Mouse (Mus musculus) stomach, embryonic 14.5 days (tissue): ENCODE results near the gene Ehd4. TPM values are rescaled to one million over a fixed set of nuclear protein-coding genes. Genes with fewer than 3 reads are reported as not detected.
A peak's percentile ranks its signal among the peaks of the same experiment; 100 is the strongest.

Experiments
- ATAC-seq: fragments of 200-750 bp; cut with Nextera tagmentation; 2 replicates; pipeline ENCODE4 v1.8.0; 2017; ENCODE audit warnings: low read depth, moderate TSS enrichment; ENCODE audit not compliant: insufficient number of reproducible peaks, insufficient read depth, low FRiP score
- H3K27ac ChIP-seq: fragments of 300-500 bp; sonication (generic); 2 replicates; pipeline ENCODE4 v1.5.1; 2014; ENCODE audit warnings: mild to moderate bottlenecking, low read length, moderate library complexity, mixed read lengths
- H3K27me3 ChIP-seq: fragments of 300-500 bp; sonication (generic); 2 replicates; pipeline ENCODE4 v1.6.1; 2014; ENCODE audit warnings: low read length, control low read depth, mixed read lengths; ENCODE audit not compliant: control insufficient read depth, insufficient read depth
- H3K36me3 ChIP-seq: fragments of 300-500 bp; sonication (generic); 2 replicates; pipeline ENCODE4 v1.6.1; 2014; ENCODE audit warnings: mild to moderate bottlenecking, control low read depth, low read length, moderate library complexity, mixed read lengths; ENCODE audit not compliant: control insufficient read depth, insufficient read depth
- H3K4me1 ChIP-seq: fragments of 300-500 bp; sonication (generic); 2 replicates; pipeline ENCODE4 v1.6.1; 2014; ENCODE audit warnings: low read length, control low read depth, mixed read lengths; ENCODE audit not compliant: control insufficient read depth, insufficient read depth
- H3K4me2 ChIP-seq: fragments of 300-500 bp; sonication (generic); replicated peaks from 2 replicates; pipeline ENCODE4 v1.6.1; 2014; ENCODE audit warnings: low read depth, low read length, control low read depth
- H3K4me3 ChIP-seq: fragments of 300-500 bp; sonication (generic); 2 replicates; pipeline ENCODE4 v1.5.1; 2014; ENCODE audit warnings: low read depth, low read length, control low read depth
- H3K9ac ChIP-seq: fragments of 300-500 bp; sonication (generic); replicated peaks from 2 replicates; pipeline ENCODE4 v1.6.1; 2014; ENCODE audit warnings: low read depth, mild to moderate bottlenecking, control low read depth, low read length, moderate library complexity, mixed read lengths
- H3K9me3 ChIP-seq: fragments of 300-500 bp; sonication (generic); 2 replicates; pipeline ENCODE4 v1.6.1; 2016; ENCODE audit warnings: low read depth, low read length, control low read depth; ENCODE audit not compliant: control insufficient read depth
- WGBS: fragments of 180-500 bp; shearing (Covaris S2); extraction: QIAGEN DNeasy Blood & Tissue Kit; methylation state at CpG from one replicate; pipeline ENCODE4 v1.1.7; 2014; 5-methylcytosine and 5-hydroxymethylcytosine counted together
- polyA plus RNA-seq: library from polyadenylated mRNA; unstranded; fragments of >200 nt; fragmentation: Nextera tagmentation; extraction: Ambion mirVana; gene quantifications from 2 replicates; pipeline ENCODE4 v1.2.1, GENCODE M21; 2014

Gene Ehd4
- 32.8 and 34.0 TPM in 2 replicates for polyA plus RNA-seq

DNA sequence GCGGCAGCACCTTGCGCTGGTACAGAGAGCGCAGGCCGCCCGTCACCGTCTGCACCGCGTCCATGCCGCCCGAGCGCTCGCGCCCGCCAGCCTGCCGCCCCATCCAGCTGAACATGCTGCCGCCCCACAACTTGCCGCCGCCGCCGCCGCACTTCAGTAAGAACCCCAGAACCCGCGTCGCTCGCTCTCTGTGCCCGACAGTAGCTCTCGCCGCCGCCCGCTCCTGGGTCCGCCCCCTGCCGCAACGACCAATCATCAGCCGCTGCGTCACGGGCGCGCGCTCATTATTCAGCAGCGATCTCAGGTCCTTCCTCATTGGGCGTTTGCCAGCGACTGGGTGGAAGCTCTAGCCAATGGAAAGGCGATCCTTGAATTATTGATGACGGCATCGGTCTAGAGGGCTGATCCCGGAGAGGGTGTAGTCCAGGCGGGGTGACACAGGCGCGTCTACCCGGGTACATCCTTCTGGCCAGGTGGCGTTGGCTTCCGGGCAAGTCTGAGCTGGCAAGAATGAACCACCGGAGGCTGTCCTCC lies at the start of gene Ehd4:
Gene Ehd4, minus strand, starts transcription at position 246 of the 534 bp plus-strand sequence.
- Histone ChIP-seq H3K36me3 (no peaks in the 10 kb centered on the region), H3K9me3 (no peaks in the 10 kb centered on the region), H3K27ac (peak within 1 kb of the TSS; percentile 39; the same call in 1 of the 2 replicates), H3K4me2 (peak within 1 kb of the TSS; percentile 100), H3K9ac (peak within 1 kb of the TSS; percentile 58), H3K27me3 (no peaks in the 10 kb centered on the region), H3K4me3 (peak within 1 kb of the TSS; percentile 75), H3K4me1 (no peaks in the 10 kb centered on the region)
- peak; percentile 99 for ATAC-seq
- WGBS = under 1% methylated on average over 53 of the region's 53 CpGs

DNA sequence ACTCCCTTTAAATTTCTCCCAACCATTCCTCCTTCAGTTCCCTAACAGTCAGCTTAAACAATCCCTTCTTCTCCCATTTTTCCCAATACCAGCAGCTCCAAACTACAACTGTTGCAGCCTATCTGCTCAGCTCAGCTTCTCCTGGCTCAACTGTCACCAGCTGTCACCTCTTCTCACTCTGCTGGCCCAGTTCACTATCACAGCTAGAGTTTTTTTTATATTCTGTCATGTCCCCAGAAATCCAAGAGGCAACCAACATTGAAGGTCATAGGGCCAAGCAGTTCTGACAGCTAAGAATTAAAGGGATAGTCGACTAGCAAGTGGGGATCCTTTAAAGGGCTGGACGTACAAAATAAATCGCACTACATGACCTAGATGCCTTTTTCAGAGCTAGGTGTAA lies 49.3 kb upstream of the Ehd4 start:
- 52% methylated on average over 3 of the region's 3 CpGs for WGBS
- no peak for ATAC-seq
- Histone ChIP-seq H3K9me3 (no peaks in the 10 kb centered on the region), H3K27me3 (no peaks in the 10 kb centered on the region), H3K4me3 (no peak overlapping the region), H3K9ac (no peak overlapping the region), H3K27ac (no peak overlapping the region), H3K4me1 (no peaks in the 10 kb centered on the region), H3K4me2 (no peak overlapping the region), H3K36me3 (no peaks in the 10 kb centered on the region)

DNA sequence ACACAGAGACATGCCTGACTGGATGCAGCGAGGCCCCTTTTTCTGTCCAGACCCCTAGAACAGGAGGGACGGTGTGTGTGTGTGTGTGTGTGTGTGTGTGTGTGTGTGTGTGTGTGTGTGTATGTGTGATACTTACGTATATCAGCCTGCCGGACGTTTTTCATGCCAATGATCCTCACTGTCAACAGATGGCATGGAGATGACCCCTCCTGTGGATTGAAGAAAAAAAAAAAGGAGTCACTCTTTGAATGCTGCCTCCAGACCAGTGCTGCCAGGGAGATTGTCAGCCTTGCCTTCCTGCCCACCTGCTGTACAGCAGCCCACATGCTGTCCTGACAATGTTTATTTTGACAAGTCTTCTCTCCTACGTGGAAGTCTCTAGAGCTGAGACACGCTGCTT lies 45.7 kb upstream of the Ehd4 start:
- no peak overlapping the region for H3K27ac ChIP-seq
- no peaks in the 10 kb centered on the region for H3K27me3 ChIP-seq
- H3K36me3 ChIP-seq = no peaks in the 10 kb centered on the region
- H3K9me3 ChIP-seq = no peaks in the 10 kb centered on the region
- H3K4me1 ChIP-seq = no peaks in the 10 kb centered on the region
- no peak overlapping the region for H3K9ac ChIP-seq
- no peak for ATAC-seq
- H3K4me2 ChIP-seq = no peak overlapping the region
- no peak overlapping the region for H3K4me3 ChIP-seq
- 55% methylated on average over 7 of the region's 7 CpGs for WGBS

DNA sequence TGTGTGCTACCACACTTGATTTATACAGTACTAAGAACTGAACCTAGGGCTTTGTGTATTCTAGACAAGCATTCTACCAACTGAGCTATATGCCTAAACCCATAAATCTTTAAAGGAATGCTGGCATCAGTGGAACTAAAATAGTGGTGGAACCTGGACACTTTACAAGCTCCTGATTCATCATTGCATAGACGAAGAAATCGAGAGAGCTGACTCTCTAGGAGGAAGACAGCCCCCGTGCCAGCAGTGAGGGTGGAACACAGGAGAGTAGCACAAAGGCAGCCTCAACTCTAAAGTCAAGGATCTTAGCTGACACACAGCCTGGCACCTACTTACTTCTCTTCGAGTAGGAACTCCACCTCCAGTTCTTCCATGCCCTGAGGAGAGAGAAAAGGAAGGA lies 33.8 kb upstream of the Ehd4 start:
- no peak overlapping the region for H3K9ac ChIP-seq
- H3K27me3 ChIP-seq = no peaks in the 10 kb centered on the region
- no peak overlapping the region for H3K27ac ChIP-seq
- ATAC-seq = no peak
- H3K9me3 ChIP-seq = no peaks in the 10 kb centered on the region
- WGBS = 78% methylated on average over 4 of the region's 4 CpGs
- H3K4me1 ChIP-seq = no peaks in the 10 kb centered on the region
- no peak overlapping the region for H3K4me3 ChIP-seq
- no peaks in the 10 kb centered on the region for H3K36me3 ChIP-seq
- H3K4me2 ChIP-seq = no peak overlapping the region

DNA sequence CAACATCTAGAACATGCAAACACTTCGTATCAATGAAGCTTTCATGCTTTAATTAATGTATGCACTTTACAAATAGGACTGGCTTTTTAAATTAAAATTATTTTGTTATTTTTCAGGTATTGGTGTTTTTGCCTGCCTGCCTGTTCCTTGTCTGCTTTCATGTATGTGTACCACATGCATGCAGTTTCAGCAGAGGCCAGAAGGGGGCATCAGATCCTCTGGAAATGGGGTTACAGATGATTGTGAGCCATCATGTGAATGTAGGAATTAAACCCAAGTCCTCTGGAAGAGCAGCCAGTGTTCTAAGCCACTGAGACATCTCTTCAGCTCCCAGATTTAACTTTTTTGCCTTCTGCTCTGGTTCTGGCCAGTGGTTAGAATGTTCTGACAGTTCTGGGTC lies 33.2 kb upstream of the Ehd4 start:
- H3K4me1 ChIP-seq = no peaks in the 10 kb centered on the region
- H3K9ac ChIP-seq = no peak overlapping the region
- ATAC-seq = no peak
- H3K27ac ChIP-seq = no peak overlapping the region
- H3K27me3 ChIP-seq = no peaks in the 10 kb centered on the region
- no peak overlapping the region for H3K4me3 ChIP-seq
- no peaks in the 10 kb centered on the region for H3K9me3 ChIP-seq
- H3K36me3 ChIP-seq = no peaks in the 10 kb centered on the region
- WGBS = 93% methylated on average over 1 of the region's 1 CpGs
- no peak overlapping the region for H3K4me2 ChIP-seq

DNA sequence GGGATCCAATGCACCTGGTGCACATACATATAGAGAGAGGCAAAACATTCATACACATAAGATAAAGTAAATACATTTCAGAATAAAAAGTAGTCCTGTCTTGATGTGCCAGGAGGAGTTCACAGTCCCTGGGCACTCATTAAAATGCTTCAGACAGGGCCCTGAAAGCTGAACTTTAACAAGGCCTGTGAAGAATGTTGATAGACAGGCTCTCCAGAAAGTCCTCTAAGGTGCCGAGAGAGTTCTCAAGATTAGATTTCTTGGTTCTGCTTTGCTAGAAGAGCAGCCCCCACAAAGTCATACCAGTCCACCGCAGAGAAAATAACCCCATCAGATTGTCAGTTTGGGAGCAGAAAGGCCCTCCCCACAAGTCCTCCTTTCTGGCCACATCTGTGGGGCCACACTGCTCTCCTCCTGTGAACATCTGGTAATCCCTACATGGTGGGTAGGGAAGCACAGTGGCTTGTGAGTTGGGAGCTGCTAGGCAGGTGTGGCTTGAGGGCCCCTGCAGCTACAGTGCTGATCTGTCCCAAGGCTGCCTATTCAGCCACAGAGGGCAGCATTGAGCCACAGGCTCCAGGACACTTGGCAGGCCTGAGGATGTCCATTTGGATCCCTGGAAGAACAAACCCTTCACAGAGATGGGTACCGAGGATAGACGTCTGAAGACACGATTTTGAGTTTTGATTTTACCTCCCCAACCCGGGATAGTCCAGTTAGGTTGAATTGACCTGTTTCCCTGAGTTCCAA lies 31.3 kb upstream of the Ehd4 start:
- Histone ChIP-seq H3K4me1 (no peaks in the 10 kb centered on the region), H3K9me3 (no peaks in the 10 kb centered on the region), H3K27ac (no peak overlapping the region), H3K9ac (no peak overlapping the region), H3K36me3 (no peaks in the 10 kb centered on the region), H3K4me3 (no peak overlapping the region), H3K4me2 (no peak overlapping the region), H3K27me3 (no peaks in the 10 kb centered on the region)
- WGBS = 78% methylated on average over 6 of the region's 6 CpGs
- ATAC-seq = no peak

DNA sequence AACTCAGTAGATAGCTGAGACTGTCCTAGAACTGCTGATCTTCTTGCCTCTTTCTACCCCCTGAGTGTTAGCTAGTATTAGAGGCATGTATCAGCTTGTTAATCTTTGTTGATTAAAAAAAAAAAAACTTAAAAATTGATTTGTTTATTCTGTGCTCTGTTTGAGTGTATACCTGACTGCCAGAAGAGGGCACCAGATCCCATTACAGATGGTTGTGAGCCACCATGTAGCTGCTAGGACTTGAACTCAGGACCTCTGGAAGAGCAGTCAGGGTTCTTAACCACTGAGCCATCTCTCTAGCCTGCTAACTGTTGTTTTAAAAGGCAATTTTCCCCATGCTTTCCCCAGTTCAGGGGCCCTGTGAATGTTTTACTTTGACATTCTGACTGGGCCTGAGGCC lies 24.5 kb upstream of the Ehd4 start:
- H3K4me2 ChIP-seq = no peak overlapping the region
- no peak for ATAC-seq
- H3K27me3 ChIP-seq = no peaks in the 10 kb centered on the region
- H3K36me3 ChIP-seq = no peaks in the 10 kb centered on the region
- H3K27ac ChIP-seq = no peak overlapping the region
- H3K4me3 ChIP-seq = no peak overlapping the region
- H3K9ac ChIP-seq = no peak overlapping the region
- no peaks in the 10 kb centered on the region for H3K4me1 ChIP-seq
- H3K9me3 ChIP-seq = no peaks in the 10 kb centered on the region

DNA sequence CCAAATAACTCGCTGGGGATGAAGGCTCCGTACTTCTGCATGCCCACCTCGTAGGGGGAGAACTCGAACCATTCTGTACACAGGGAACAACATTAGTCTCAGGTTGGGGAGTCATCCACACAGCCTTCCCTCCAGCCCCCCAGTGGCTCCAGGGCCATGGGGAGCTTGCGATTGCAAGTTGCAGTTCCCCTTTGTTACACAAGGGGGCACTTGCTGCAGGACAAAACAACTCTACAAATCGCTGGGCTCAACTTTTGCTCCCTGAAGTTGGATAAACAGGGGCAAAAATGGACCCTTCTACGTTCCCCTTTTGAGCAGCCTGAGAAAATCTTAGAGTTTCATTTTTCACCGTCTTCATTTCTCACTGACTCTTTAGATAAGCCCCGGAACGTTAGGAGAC lies 19.3 kb upstream of the Ehd4 start:
- WGBS = 15% methylated on average over 10 of the region's 10 CpGs
- no peak for ATAC-seq
- H3K4me2 ChIP-seq = peak overlapping the region; percentile 6; the same call in 1 of the 2 replicates

DNA sequence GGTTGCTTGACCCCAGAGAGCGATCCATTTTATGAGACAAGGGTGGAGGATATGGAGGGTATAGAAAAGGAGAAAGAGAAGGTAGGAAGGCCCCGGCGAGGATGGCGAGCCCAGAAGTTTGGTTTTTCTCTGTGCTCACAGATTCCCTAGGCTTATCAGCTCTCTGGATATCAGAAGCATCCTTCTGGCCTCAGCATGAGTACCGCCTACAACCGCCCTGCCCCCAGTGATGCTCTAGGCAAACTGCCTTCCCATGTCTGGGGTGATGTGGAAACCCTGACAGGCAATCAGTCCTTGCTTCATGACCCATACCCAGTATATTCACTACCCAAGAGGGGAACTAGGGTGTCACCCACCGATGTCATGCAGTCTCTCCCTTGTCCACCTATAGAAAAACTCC lies 17.0 kb upstream of the Ehd4 start:
- no peak overlapping the region for H3K27ac ChIP-seq
- no peak for ATAC-seq
- WGBS = 90% methylated on average over 7 of the region's 7 CpGs

More for the DNA sequence above, 19.3 kb upstream of the Ehd4 start:
- Histone ChIP-seq H3K27ac (no peak overlapping the region), H3K9ac (no peak overlapping the region), H3K27me3 (no peaks in the 10 kb centered on the region), H3K4me3 (no peak overlapping the region), H3K36me3 (no peaks in the 10 kb centered on the region), H3K9me3 (no peaks in the 10 kb centered on the region), H3K4me1 (no peaks in the 10 kb centered on the region)

More for the DNA sequence above, 17.0 kb upstream of the Ehd4 start:
- no peak overlapping the region for H3K4me3 ChIP-seq
- no peaks in the 10 kb centered on the region for H3K4me1 ChIP-seq
- H3K4me2 ChIP-seq = no peak overlapping the region
- H3K9me3 ChIP-seq = no peaks in the 10 kb centered on the region
- H3K9ac ChIP-seq = no peak overlapping the region
- no peaks in the 10 kb centered on the region for H3K27me3 ChIP-seq
- H3K36me3 ChIP-seq = no peaks in the 10 kb centered on the region
